Mouse (Mus musculus) spleen, adult 2 months (tissue): ENCODE measurements around the gene Pxmp2.

ENCODE experiments used
- CTCF ChIP-seq: fragments of 200-500 bp; IDR thresholded peaks from 2 replicates; pipeline ENCODE4 v1.5.1; 2011; ENCODE audit warnings: mild to moderate bottlenecking, inconsistent platforms; ENCODE audit not compliant: insufficient read depth, insufficient read length, insufficient replicate concordance; ENCODE audit errors: extremely low read depth
- POLR2A ChIP-seq: fragments of 200-500 bp; IDR thresholded peaks from 2 replicates; pipeline ENCODE4 v1.6.1; 2011; ENCODE audit warnings: low read depth, low read length, inconsistent platforms

- TF ChIP-seq POLR2A (no peak), CTCF (no peak)
Observed at GRCm38 (mm10) chr5:110225056-110225455, 60.9 kb downstream of the Pxmp2 start.
